Mouse (Mus musculus) lung, postnatal 0 days (tissue): Measurements from ENCODE around the gene Pds5b. TPM values are rescaled to one million over a fixed set of nuclear protein-coding genes. Genes with fewer than 3 reads are reported as not detected.
A peak's percentile ranks its signal among the peaks of the same experiment; 100 is the strongest.
"Not testable (repeated sequence)": the region's sequence is repeated elsewhere in the genome, so short reads cannot be mapped to it uniquely, and the experiment has no call there.

ENCODE experiments used
- ATAC-seq: fragments of 200-750 bp; cut with Nextera tagmentation; 2 replicates; pipeline ENCODE4 v1.8.0; 2017; ENCODE audit warnings: moderate library complexity
- DNase-seq: peaks from one replicate; pipeline ENCODE4 v3.0.0-alpha.2; 2016; ENCODE audit warnings: low spot score
- H3K27ac ChIP-seq: fragments of 300-500 bp; sonication (generic); 2 replicates; pipeline ENCODE4 v1.5.1; 2014; ENCODE audit warnings: antibody characterized with exemption, mild to moderate bottlenecking, low read length, mixed read lengths
- H3K27me3 ChIP-seq: fragments of 300-500 bp; sonication (generic); replicated peaks from 2 replicates; pipeline ENCODE4 v1.6.1; 2014; ENCODE audit warnings: low read length, mixed read lengths; ENCODE audit not compliant: insufficient read depth
- H3K36me3 ChIP-seq: fragments of 300-500 bp; sonication (generic); 2 replicates; pipeline ENCODE4 v1.6.1; 2014; ENCODE audit warnings: low read length, mixed read lengths; ENCODE audit not compliant: insufficient read depth
- H3K4me1 ChIP-seq: fragments of 300-500 bp; sonication (generic); 2 replicates; pipeline ENCODE4 v1.6.1; 2014; ENCODE audit warnings: antibody characterized with exemption, low read depth, low read length, mixed read lengths; ENCODE audit not compliant: insufficient read depth
- H3K4me2 ChIP-seq: fragments of 300-500 bp; sonication (generic); replicated peaks from 2 replicates; pipeline ENCODE4 v1.6.1; 2014; ENCODE audit warnings: low read depth, mild to moderate bottlenecking, low read length, moderate library complexity, mixed read lengths
- H3K4me3 ChIP-seq: fragments of 300-500 bp; sonication (generic); 2 replicates; pipeline ENCODE4 v1.5.1; 2014; ENCODE audit warnings: low read depth, low read length
- H3K9ac ChIP-seq: fragments of 300-500 bp; sonication (generic); replicated peaks from 2 replicates; pipeline ENCODE4 v1.6.1; 2014; ENCODE audit warnings: low read depth, mild to moderate bottlenecking
- H3K9me3 ChIP-seq: fragments of 300-500 bp; sonication (generic); 2 replicates; pipeline ENCODE4 v1.6.1; 2016; ENCODE audit warnings: low read length, mixed read lengths
- CTCF ChIP-seq: IDR thresholded peaks from 2 replicates; pipeline ENCODE4 v1.5.1; 2016; ENCODE audit warnings: antibody characterized with exemption, mild to moderate bottlenecking
- EP300 ChIP-seq: IDR thresholded peaks from 2 replicates; pipeline ENCODE4 v1.6.1; 2016; ENCODE audit warnings: antibody characterized with exemption, mild to moderate bottlenecking, control low read depth
- WGBS: fragments of 180-500 bp; shearing (Covaris S2); extraction: QIAGEN DNeasy Blood & Tissue Kit; methylation state at CpG from one replicate; pipeline ENCODE4 v1.1.7; 2014; 5-methylcytosine and 5-hydroxymethylcytosine counted together
- polyA plus RNA-seq: library from polyadenylated mRNA; unstranded; fragments of >200 nt; fragmentation: Nextera tagmentation; extraction: Ambion mirVana; gene quantifications from 2 replicates; pipeline ENCODE4 v1.2.1, GENCODE M21; 2015

The Pds5b gene
- polyA plus RNA-seq, 1 experiment from 2014 or later, result 10.2 TPM

GRCm38 (mm10) chr5:150644926-150645325 is 28.6 kb upstream of the Pds5b start:
- no peak overlapping the region for H3K27ac ChIP-seq
- ATAC-seq (no peak), DNase-seq (no peak)
- H3K27me3 ChIP-seq, result no peaks in the 10 kb centered on the region
- no peak overlapping the region for H3K4me3 ChIP-seq
- no peaks in the 10 kb centered on the region for H3K9me3 ChIP-seq
- 93% methylated on average over 4 of the region's 4 CpGs for WGBS
- H3K4me2 ChIP-seq, result no peak overlapping the region
- H3K9ac ChIP-seq, result no peak overlapping the region
- peaks cover 10% of the 10 kb centered on the region for H3K36me3 ChIP-seq
- no peaks in the 10 kb centered on the region for H3K4me1 ChIP-seq
- TF ChIP-seq CTCF (no peak), EP300 (no peak)

- no peaks in the 10 kb centered on the region for H3K9me3 ChIP-seq
- WGBS, result 80% methylated on average over 2 of the region's 2 CpGs
- H3K4me3 ChIP-seq, result no peak overlapping the region
- H3K4me1 ChIP-seq, result peaks cover 4% of the 10 kb centered on the region; the same call in 1 of the 2 replicates
- H3K9ac ChIP-seq, result no peak overlapping the region
- ATAC-seq (no peak), DNase-seq (no peak)
- no peaks in the 10 kb centered on the region for H3K36me3 ChIP-seq
- H3K4me2 ChIP-seq, result no peak overlapping the region
- TF ChIP-seq EP300, result no peak
- no peak for TF ChIP-seq CTCF
- no peak overlapping the region for H3K27ac ChIP-seq
- H3K27me3 ChIP-seq, result no peaks in the 10 kb centered on the region
These were observed 21.0 kb upstream of the Pds5b start for GRCm38 (mm10) chr5:150652578-150652977.

GRCm38 (mm10) chr5:150654548-150654947 is 19.0 kb upstream of the Pds5b start:
- ATAC-seq, result peak; percentile 53
- H3K27me3 ChIP-seq, result no peaks in the 10 kb centered on the region
- peaks cover 4% of the 10 kb centered on the region; the same call in 1 of the 2 replicates for H3K4me1 ChIP-seq
- H3K4me3 ChIP-seq, result no peak overlapping the region
- no peak overlapping the region for H3K4me2 ChIP-seq
- peak; percentile 17 for DNase-seq
- no peak overlapping the region for H3K27ac ChIP-seq
- no peak overlapping the region for H3K9ac ChIP-seq
- H3K36me3 ChIP-seq, result no peaks in the 10 kb centered on the region
- TF ChIP-seq CTCF, result no peak
- TF ChIP-seq EP300, result no peak
- no peaks in the 10 kb centered on the region for H3K9me3 ChIP-seq

- not testable (repeated sequence) for H3K9me3 ChIP-seq, H3K9ac ChIP-seq, H3K27ac ChIP-seq, H3K4me3 ChIP-seq, H3K4me2 ChIP-seq, H3K4me1 ChIP-seq, H3K36me3 ChIP-seq, DNase-seq, ATAC-seq, H3K27me3 ChIP-seq
- 90% methylated on average over 6 of the region's 6 CpGs for WGBS
These were observed 14.1 kb upstream of the Pds5b start for GRCm38 (mm10) chr5:150659425-150659824.

- DNase-seq, H3K4me2 ChIP-seq: not testable (repeated sequence)
- 90% methylated on average over 3 of the region's 3 CpGs for WGBS
These were observed 13.2 kb upstream of the Pds5b start for GRCm38 (mm10) chr5:150660296-150660695.

GRCm38 (mm10) chr5:150663926-150664325 is 9.6 kb upstream of the Pds5b start:
- WGBS, result 58% methylated on average over 7 of the region's 7 CpGs
- not testable (repeated sequence) for H3K36me3 ChIP-seq, H3K4me1 ChIP-seq, DNase-seq, H3K4me2 ChIP-seq, H3K27me3 ChIP-seq, H3K9ac ChIP-seq, H3K9me3 ChIP-seq, H3K4me3 ChIP-seq, ATAC-seq, H3K27ac ChIP-seq

More at GRCm38 (mm10) chr5:150660296-150660695, 13.2 kb upstream of the Pds5b start:
- not testable (repeated sequence) for H3K9ac ChIP-seq, H3K4me1 ChIP-seq, ATAC-seq, H3K27me3 ChIP-seq, H3K4me3 ChIP-seq, H3K9me3 ChIP-seq, H3K27ac ChIP-seq, H3K36me3 ChIP-seq

GRCm38 (mm10) chr5:150664794-150665131 is 8.8 kb upstream of the Pds5b start:
- ATAC-seq, result peak; percentile 43
- DNase-seq, result no peak
- 0% methylated on average over 10 of the region's 10 CpGs for WGBS
- TF ChIP-seq CTCF, result no peak
- TF ChIP-seq EP300, result no peak
- Histone ChIP-seq H3K36me3 (no peaks in the 10 kb centered on the region), H3K27ac (peak overlapping the region; percentile 98), H3K4me3 (peak overlapping the region; percentile 71), H3K9me3 (no peaks in the 10 kb centered on the region), H3K9ac (peak overlapping the region; percentile 88), H3K4me1 (peaks cover 6% of the 10 kb centered on the region; the same call in 1 of the 2 replicates), H3K4me2 (peak overlapping the region; percentile 60), H3K27me3 (no peaks in the 10 kb centered on the region)
